Mouse (Mus musculus) kidney, embryonic 14.5 days (tissue): ENCODE results near the gene Katnbl1. TPM values are rescaled to one million over a fixed set of nuclear protein-coding genes. Genes with fewer than 3 reads are reported as not detected.
"Not testable (repeated sequence)": the region's sequence is repeated elsewhere in the genome, so short reads cannot be mapped to it uniquely, and the experiment has no call there.

ENCODE experiments used
- ATAC-seq: fragments of 200-750 bp; cut with Nextera tagmentation; 2 replicates; pipeline ENCODE4 v1.8.0; 2017; ENCODE audit warnings: moderate number of reproducible peaks, mild to moderate bottlenecking, moderate TSS enrichment, moderate library complexity; ENCODE audit not compliant: low FRiP score, low TSS enrichment
- H3K27ac ChIP-seq: fragments of 300-500 bp; sonication (generic); 2 replicates; pipeline ENCODE4 v1.5.1; 2014; ENCODE audit warnings: low read depth, mild to moderate bottlenecking, low read length, moderate library complexity, mixed read lengths
- H3K27me3 ChIP-seq: fragments of 300-500 bp; sonication (generic); 2 replicates; pipeline ENCODE4 v1.6.1; 2014; ENCODE audit warnings: mild to moderate bottlenecking, low read length; ENCODE audit not compliant: control insufficient read depth, insufficient read depth
- H3K36me3 ChIP-seq: fragments of 300-500 bp; sonication (generic); 2 replicates; pipeline ENCODE4 v1.6.1; 2014; ENCODE audit warnings: low read length, mixed read lengths; ENCODE audit not compliant: control insufficient read depth, insufficient read depth
- H3K4me1 ChIP-seq: fragments of 300-500 bp; sonication (generic); 2 replicates; pipeline ENCODE4 v1.6.1; 2014; ENCODE audit warnings: low read length, mixed read lengths; ENCODE audit not compliant: control insufficient read depth, insufficient read depth
- H3K4me2 ChIP-seq: fragments of 300-500 bp; sonication (generic); replicated peaks from 2 replicates; pipeline ENCODE4 v1.6.1; 2014; ENCODE audit warnings: low read depth, mild to moderate bottlenecking, low read length
- H3K4me3 ChIP-seq: fragments of 300-500 bp; sonication (generic); 2 replicates; pipeline ENCODE4 v1.5.1; 2014; ENCODE audit warnings: mild to moderate bottlenecking, low read length
- H3K9ac ChIP-seq: fragments of 300-500 bp; sonication (generic); 2 replicates; pipeline ENCODE4 v1.6.1; 2014; ENCODE audit warnings: low read depth, mild to moderate bottlenecking, low read length, moderate library complexity
- H3K9me3 ChIP-seq: fragments of 300-500 bp; sonication (generic); 2 replicates; pipeline ENCODE4 v1.6.1; 2016; ENCODE audit warnings: low read length; ENCODE audit not compliant: control insufficient read depth
- WGBS: fragments of 180-500 bp; shearing (Covaris S2); extraction: QIAGEN DNeasy Blood & Tissue Kit; methylation state at CpG from one replicate; pipeline ENCODE4 v1.1.7; 2014; 5-methylcytosine and 5-hydroxymethylcytosine counted together
- polyA plus RNA-seq: library from polyadenylated mRNA; unstranded; fragments of >200 nt; fragmentation: Nextera tagmentation; extraction: Ambion mirVana; gene quantifications from 2 replicates; pipeline ENCODE4 v1.2.1, GENCODE M21; 2014

The Katnbl1 gene
- polyA plus RNA-seq, 1 experiment from 2014 or later: 46.5 TPM

GRCm38 (mm10) chr2:112448510-112449059 lies 69.6 kb downstream of the Katnbl1 start:
- Histone ChIP-seq H3K27me3 (no peaks in the 10 kb centered on the region), H3K9me3 (no peaks in the 10 kb centered on the region), H3K4me1 (no peaks in the 10 kb centered on the region), H3K27ac (no peak overlapping the region), H3K36me3 (no peaks in the 10 kb centered on the region), H3K4me3 (no peak overlapping the region), H3K4me2 (no peak overlapping the region), H3K9ac (no peak overlapping the region)
- ATAC-seq: no peak

GRCm38 (mm10) chr2:112449597-112450296 lies 70.7 kb downstream of the Katnbl1 start:
- no peak overlapping the region for H3K27ac ChIP-seq
- H3K4me3 ChIP-seq: no peak overlapping the region
- no peak overlapping the region for H3K4me2 ChIP-seq
- no peaks in the 10 kb centered on the region for H3K27me3 ChIP-seq
- no peaks in the 10 kb centered on the region for H3K9me3 ChIP-seq
- ATAC-seq: no peak
- no peaks in the 10 kb centered on the region for H3K36me3 ChIP-seq
- 35% methylated on average over 4 of the region's 4 CpGs for WGBS
- no peak overlapping the region for H3K9ac ChIP-seq
- H3K4me1 ChIP-seq: no peaks in the 10 kb centered on the region

- not testable (repeated sequence) for H3K4me3 ChIP-seq, H3K27me3 ChIP-seq, H3K27ac ChIP-seq, H3K36me3 ChIP-seq, H3K9ac ChIP-seq, H3K4me1 ChIP-seq, ATAC-seq, H3K9me3 ChIP-seq, H3K4me2 ChIP-seq
Observed at GRCm38 (mm10) chr2:112452513-112452912, 73.5 kb downstream of the Katnbl1 start.

GRCm38 (mm10) chr2:112454125-112454861 lies 75.3 kb downstream of the Katnbl1 start:
- Histone ChIP-seq H3K9me3 (no peaks in the 10 kb centered on the region), H3K9ac (peak overlapping the region; percentile 90), H3K4me1 (peaks cover 8% of the 10 kb centered on the region), H3K4me2 (peak overlapping the region; percentile 66), H3K27me3 (no peaks in the 10 kb centered on the region), H3K27ac (peak overlapping the region; percentile 30), H3K4me3 (peak overlapping the region; percentile 96), H3K36me3 (no peaks in the 10 kb centered on the region)
- 33% methylated on average over 17 of the region's 17 CpGs for WGBS
- ATAC-seq: no peak

GRCm38 (mm10) chr2:112454862-112455564 lies 76.0 kb downstream of the Katnbl1 start, which contains the start of gene Emc7:
Gene Emc7, plus strand, starts transcription at chr2:112454997.
- Histone ChIP-seq H3K9me3 (no peaks in the 10 kb centered on the region), H3K4me2 (peak within 1 kb of the TSS; percentile 83), H3K27me3 (no peaks in the 10 kb centered on the region), H3K9ac (peak within 1 kb of the TSS; percentile 90), H3K36me3 (0 out of 2 replicates have a peak, but pooled peaks cover 2% of the 10 kb centered on the region), H3K4me1 (peaks cover 8% of the 10 kb centered on the region), H3K4me3 (peak within 1 kb of the TSS; percentile 96), H3K27ac (peak within 1 kb of the TSS; percentile 42)
- under 1% methylated on average over 49 of the region's 49 CpGs for WGBS
- peak; percentile 99 for ATAC-seq

- Histone ChIP-seq H3K9me3 (no peaks in the 10 kb centered on the region), H3K4me2 (no peak overlapping the region), H3K9ac (no peak overlapping the region), H3K36me3 (peaks cover 26% of the 10 kb centered on the region), H3K4me1 (peaks cover 8% of the 10 kb centered on the region), H3K27me3 (no peaks in the 10 kb centered on the region), H3K27ac (no peak overlapping the region), H3K4me3 (no peak overlapping the region)
- WGBS: 93% methylated on average over 3 of the region's 3 CpGs
- no peak for ATAC-seq
Observed at GRCm38 (mm10) chr2:112460557-112460956, 81.5 kb downstream of the Katnbl1 start.

Other genes with a start within 250 kb of the Katnbl1 start
- not detected in 2 replicates for gene Olfr1316, start 244.2 kb upstream of the Katnbl1 start, polyA plus RNA-seq
- not detected in 2 replicates for gene Olfr1317, start 238.9 kb upstream of the Katnbl1 start, polyA plus RNA-seq
- gene Olfr1318, start 225.0 kb upstream of the Katnbl1 start, polyA plus RNA-seq: 0.09 TPM in 1 of 2 replicates, not detected in the other
- 17.1 and 24.3 TPM in 2 replicates for gene Lpcat4, start 139.7 kb upstream of the Katnbl1 start, polyA plus RNA-seq
- gene Nutm1, start 119.9 kb upstream of the Katnbl1 start, polyA plus RNA-seq: 0.04 and 0.07 TPM in 2 replicates
- 225 and 322 TPM in 2 replicates for gene Nop10, start 117.3 kb upstream of the Katnbl1 start, polyA plus RNA-seq
- 6.6 and 12.7 TPM in 2 replicates for gene Slc12a6, start 113.4 kb upstream of the Katnbl1 start, polyA plus RNA-seq
- not detected in 2 replicates for gene Gm21985, start 112.9 kb upstream of the Katnbl1 start, polyA plus RNA-seq
- 123 and 132 TPM in 2 replicates for gene Emc4, start 11.2 kb upstream of the Katnbl1 start, polyA plus RNA-seq
- 17.2 and 18.2 TPM in 2 replicates for gene Emc7, start 75.8 kb downstream of the Katnbl1 start, polyA plus RNA-seq
- gene Chrm5, start 101.6 kb downstream of the Katnbl1 start, polyA plus RNA-seq: 0.20 and 0.22 TPM in 2 replicates
- 10.9 and 12.4 TPM in 2 replicates for gene Aven, start 113.8 kb downstream of the Katnbl1 start, polyA plus RNA-seq